Mouse (Mus musculus): Measurements from ENCODE around the gene Pde7b.

The Pde7b gene

GRCm38 (mm10) chr10:20548833-20549710 is 175.8 kb downstream of the Pde7b start:
- DNase-seq, result no peak

GRCm38 (mm10) chr10:20547951-20548551 is 176.8 kb downstream of the Pde7b start:
- DNase-seq, result peak; percentile 11 to 18

- no peak for DNase-seq
Observed at GRCm38 (mm10) chr10:20543121-20543520, 181.8 kb downstream of the Pde7b start.

GRCm38 (mm10) chr10:20533811-20534210 is 191.1 kb downstream of the Pde7b start:
- no peak for DNase-seq

GRCm38 (mm10) chr10:20531921-20532320 is 193.0 kb downstream of the Pde7b start:
- DNase-seq, result no peak

GRCm38 (mm10) chr10:20528544-20529411 is 196.1 kb downstream of the Pde7b start:
- DNase-seq, result no peak

GRCm38 (mm10) chr10:20527737-20528136 is 197.1 kb downstream of the Pde7b start:
- no peak for DNase-seq

GRCm38 (mm10) chr10:20518529-20518889 is 206.4 kb downstream of the Pde7b start:
- no peak for DNase-seq

- DNase-seq, result peak in 1 of 2 experiments; percentile 14
Observed at GRCm38 (mm10) chr10:20517756-20518528, 206.9 kb downstream of the Pde7b start.

GRCm38 (mm10) chr10:20513891-20514290 is 211.0 kb downstream of the Pde7b start:
- no peak for DNase-seq

- no peak for DNase-seq
Observed at GRCm38 (mm10) chr10:20513461-20513860, 211.4 kb downstream of the Pde7b start.

GRCm38 (mm10) chr10:20509819-20510218 is 215.1 kb downstream of the Pde7b start:
- no peak for DNase-seq

- DNase-seq, result no peak
Observed at GRCm38 (mm10) chr10:20508497-20508896, 216.4 kb downstream of the Pde7b start.

GRCm38 (mm10) chr10:20507732-20508412 is 217.0 kb downstream of the Pde7b start:
- DNase-seq, result no peak

GRCm38 (mm10) chr10:20507069-20507468 is 217.8 kb downstream of the Pde7b start:
- DNase-seq, result no peak

- DNase-seq, result no peak
Observed at GRCm38 (mm10) chr10:20505454-20505853, 219.4 kb downstream of the Pde7b start.

GRCm38 (mm10) chr10:20504800-20505199 is 220.1 kb downstream of the Pde7b start:
- no peak for DNase-seq

- no peak for DNase-seq
Observed at GRCm38 (mm10) chr10:20503265-20504025, 221.4 kb downstream of the Pde7b start.

GRCm38 (mm10) chr10:20501221-20501620 is 223.7 kb downstream of the Pde7b start:
- DNase-seq, result no peak

- DNase-seq, result no peak
Observed at GRCm38 (mm10) chr10:20495051-20495450, 229.8 kb downstream of the Pde7b start.

- no peak for DNase-seq
Observed at GRCm38 (mm10) chr10:20493826-20494455, 230.9 kb downstream of the Pde7b start.

All from thymus, postnatal 36 days (tissue).